Mouse (Mus musculus) fat pad, adult 2 months (tissue): ENCODE data around the gene Atf7.
A peak's percentile ranks its signal among the peaks of the same experiment; 100 is the strongest.
"Not testable (repeated sequence)": the region's sequence is repeated elsewhere in the genome, so short reads cannot be mapped to it uniquely, and the experiment has no call there.

Experiments used
- DNase-seq: peaks from one replicate; pipeline ENCODE4 v3.0.0-alpha.2; 2011; ENCODE audit warnings: low read depth, low spot score; ENCODE audit errors: extremely low read depth

Atf7 gene

GRCm38 (mm10) chr15:102624970-102625686 is at the start of gene Atf7, which contains the start of gene Gm28047:
Gene Atf7 (minus strand): TSS chr15:102625464.
Gene Gm28047 (minus strand): TSS chr15:102625067.
- DNase-seq = peak; percentile 87

DNA sequence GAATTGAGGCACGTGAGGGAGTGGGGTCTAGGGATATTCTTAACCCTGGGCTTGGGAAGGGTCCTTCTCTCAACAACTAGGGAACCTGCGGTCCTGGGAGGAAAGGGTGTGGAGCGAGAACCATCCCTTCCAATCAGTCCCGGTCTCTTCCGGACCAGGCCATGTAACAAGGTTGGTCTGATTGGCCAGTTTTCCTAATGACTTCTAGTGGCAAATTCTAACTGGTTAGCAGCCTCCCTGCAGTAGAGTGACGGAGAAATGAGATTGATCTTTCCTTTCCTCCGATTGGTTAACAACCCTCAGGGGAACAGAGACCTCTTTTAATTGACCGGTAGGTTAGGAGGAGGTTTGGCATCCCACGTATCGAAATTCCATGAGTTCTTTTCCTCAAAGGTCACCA is 48.3 kb upstream of the Atf7 start:
- DNase-seq = no peak

DNA sequence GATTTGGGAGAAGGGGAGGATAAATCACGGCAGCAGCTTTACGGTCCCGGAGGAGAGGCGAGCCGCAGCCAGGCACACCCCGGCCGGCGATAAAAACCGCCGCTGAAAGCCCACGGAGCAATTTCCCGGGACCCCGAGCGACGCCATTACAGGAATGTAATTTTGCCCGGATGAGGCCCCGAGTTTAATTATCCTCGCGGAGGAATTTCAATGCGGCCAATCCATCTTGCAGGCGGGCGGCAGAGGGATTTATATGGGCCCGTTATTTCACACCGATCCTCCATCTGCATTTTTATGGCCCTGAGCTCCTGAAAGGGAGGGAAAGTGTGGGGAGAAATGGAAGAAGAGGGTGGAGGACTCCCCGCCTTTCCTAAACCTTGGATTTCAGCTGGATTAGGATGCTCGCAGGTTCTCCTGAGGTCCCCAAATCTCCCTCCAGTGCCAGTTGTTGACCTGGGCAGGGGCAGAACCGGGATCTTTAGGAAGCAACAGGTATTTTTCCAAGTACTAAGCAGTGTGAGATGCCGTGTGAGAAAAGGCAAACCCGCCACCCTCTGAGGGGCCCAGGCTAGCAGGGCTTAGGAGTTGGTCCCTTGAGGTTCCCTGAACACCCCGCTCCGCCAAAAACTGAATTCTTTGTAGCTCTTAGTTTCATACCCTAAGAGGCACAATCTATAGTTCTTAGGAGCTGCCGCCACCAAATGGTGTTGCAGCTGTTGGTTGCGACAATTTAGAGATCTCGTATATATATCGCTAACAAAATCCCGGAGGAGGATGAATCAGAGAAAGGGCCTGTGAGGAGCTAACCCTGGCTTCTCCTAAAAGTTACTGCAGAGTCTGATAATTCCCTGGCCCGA is 47.2 kb upstream of the Atf7 start, which contains the start of gene Atp5g2:
Atp5g2 (minus strand) TSS at position 138 of the 857 bp plus-strand sequence.
- no peak for DNase-seq

GRCm38 (mm10) chr15:102671721-102672214 is 46.5 kb upstream of the Atf7 start:
- DNase-seq = no peak

DNA sequence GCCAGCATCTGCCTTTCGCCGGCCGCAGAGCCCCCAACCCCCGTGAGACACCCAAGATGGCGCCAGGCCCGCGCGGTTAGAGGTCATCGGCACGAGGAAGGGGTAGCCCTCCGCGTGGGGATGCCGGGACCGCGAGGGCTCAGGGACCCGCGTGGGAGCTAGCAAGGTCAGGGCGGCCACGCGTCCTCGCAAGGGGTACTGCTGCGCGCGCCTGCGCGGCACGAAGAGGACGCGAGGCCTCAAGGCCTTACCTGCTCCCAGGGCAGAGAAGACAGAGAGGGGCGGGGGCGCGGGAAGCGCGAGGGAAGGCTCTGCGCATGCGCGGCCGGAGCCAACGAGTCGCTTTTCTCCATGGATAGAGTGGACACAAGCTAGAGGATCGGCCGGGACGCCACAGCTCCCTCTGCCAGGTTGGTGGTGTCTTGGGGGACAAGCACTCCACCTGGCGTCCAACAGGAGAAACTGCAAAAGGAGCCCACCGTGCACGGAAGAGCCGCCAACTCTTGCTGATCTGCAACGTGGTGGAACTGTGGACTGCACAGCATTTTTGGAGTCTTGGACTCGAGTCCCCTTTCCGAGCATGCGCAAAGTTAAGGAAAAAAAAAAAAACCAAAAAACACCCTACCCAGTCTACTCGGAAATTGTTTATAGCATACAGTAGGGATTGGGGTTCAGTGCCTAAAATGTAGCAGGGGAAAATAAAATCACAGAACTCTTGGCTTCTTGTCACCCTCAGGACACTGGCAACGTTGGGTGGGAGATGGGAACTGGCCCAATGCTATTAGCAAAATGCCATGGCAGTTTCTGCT is 45.7 kb upstream of the Atf7 start:
- DNase-seq = no peak

DNA sequence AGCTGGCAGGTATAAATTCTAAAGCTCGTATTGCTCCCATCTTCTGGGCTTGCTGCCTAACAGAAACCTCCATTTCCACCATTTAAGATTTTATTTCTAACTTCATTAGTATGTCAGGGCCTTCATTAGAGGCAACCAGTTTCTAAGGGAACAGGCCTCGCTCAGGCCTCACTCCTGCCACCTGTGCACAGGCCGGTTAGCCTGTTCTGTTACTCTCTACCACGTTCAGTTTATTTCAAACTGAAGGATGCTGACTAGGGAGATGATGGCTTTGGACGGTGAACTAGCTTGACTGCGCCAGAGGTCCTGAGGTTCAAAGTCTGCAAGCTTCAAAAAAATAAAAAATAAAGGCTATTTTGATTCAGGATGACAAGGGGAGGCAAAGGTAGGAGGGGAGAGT is 45.0 kb upstream of the Atf7 start:
- no peak for DNase-seq

GRCm38 (mm10) chr15:102669571-102669970 is 44.3 kb upstream of the Atf7 start:
- no peak for DNase-seq

- DNase-seq = no peak
Measured at GRCm38 (mm10) chr15:102665494-102665893, 40.2 kb upstream of the Atf7 start.

- DNase-seq = no peak
Measured at GRCm38 (mm10) chr15:102663825-102664224, 38.6 kb upstream of the Atf7 start.

GRCm38 (mm10) chr15:102662601-102663000 is 37.3 kb upstream of the Atf7 start:
- not testable (repeated sequence) for DNase-seq

- DNase-seq = no peak
Measured at GRCm38 (mm10) chr15:102657926-102658381, 32.7 kb upstream of the Atf7 start.

DNA sequence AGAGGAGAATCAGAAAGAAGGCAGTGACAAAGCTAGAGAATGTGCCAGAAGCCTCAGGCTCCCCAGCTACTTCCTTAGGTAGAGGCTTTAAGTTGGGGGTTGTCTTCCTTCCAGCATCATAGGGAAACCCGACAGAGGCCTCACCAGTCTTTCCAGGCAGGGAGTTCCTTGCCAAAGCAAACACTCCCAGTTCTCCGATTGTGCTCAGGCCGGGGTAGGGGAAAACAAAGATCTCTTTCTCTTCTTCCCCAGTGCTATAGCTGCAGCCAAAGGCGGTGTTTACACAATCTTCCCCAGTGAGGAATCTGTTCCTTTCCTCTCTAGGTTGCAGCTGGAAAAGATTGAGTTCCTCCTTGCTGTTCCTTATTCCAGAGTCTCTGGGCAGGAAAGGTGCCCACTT is 31.4 kb upstream of the Atf7 start:
- DNase-seq = peak; percentile 95

GRCm38 (mm10) chr15:102651928-102652660 is 26.8 kb upstream of the Atf7 start:
- DNase-seq = not testable (repeated sequence)

DNA sequence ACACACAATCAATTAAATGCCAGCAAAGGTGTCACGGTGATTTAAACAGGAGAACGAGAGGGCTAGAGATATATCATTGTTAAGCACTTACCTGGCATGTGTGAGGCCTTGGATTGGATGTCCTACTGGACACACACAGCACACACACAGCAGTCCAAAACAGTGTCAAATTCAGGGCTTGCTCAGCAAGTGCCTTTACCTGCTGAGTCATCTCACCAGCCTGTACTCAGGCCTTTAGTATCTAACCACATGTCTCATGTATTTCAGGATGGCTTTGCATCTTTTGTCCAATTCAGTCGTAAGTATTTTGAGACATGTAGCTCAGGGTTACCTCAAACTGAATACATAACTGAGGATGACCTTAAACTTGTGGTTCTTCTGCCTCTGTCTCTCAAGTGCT is 25.8 kb upstream of the Atf7 start:
- DNase-seq = no peak

DNA sequence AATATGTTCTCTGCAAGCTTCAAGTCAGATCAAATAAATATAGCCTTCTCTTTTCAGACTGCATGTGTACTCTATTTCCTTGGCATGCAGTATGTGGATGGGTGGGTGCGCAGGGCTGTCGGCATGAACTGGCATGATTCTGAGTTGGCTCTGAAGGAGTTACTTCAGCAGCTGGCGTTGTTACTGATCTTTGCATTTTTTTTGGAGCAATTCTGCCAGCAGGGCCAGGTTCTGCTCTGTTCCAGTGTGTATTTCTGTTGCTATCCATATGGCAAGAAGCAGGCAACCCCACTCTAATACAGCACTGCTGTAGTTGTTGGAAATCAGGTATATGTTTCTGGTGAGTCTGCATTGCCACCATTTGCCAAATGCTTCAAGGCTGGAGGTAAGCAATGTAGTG is 10.6 kb upstream of the Atf7 start:
- DNase-seq = no peak

DNA sequence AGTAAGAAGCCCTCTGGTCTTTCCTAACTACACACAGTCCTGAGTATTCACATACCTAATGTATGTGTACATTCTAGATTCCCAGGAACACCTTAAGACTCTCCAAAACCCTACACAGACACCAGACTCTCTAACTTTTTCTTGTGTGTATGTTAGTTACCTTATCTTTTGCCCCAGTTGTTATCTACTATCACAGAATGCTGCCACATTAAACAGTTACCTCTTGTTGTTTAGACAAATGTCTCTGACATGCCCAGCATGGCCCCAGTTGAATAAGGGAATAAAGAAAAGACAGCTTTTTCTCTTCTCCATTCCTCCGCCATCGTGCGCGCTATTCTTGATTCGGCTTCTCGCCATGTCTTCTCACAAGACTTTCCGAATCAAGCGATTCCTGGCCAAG is 9.4 kb upstream of the Atf7 start:
- no peak for DNase-seq

GRCm38 (mm10) chr15:102625687-102626055 is 407 bp upstream of the Atf7 start:
- no peak for DNase-seq

DNA sequence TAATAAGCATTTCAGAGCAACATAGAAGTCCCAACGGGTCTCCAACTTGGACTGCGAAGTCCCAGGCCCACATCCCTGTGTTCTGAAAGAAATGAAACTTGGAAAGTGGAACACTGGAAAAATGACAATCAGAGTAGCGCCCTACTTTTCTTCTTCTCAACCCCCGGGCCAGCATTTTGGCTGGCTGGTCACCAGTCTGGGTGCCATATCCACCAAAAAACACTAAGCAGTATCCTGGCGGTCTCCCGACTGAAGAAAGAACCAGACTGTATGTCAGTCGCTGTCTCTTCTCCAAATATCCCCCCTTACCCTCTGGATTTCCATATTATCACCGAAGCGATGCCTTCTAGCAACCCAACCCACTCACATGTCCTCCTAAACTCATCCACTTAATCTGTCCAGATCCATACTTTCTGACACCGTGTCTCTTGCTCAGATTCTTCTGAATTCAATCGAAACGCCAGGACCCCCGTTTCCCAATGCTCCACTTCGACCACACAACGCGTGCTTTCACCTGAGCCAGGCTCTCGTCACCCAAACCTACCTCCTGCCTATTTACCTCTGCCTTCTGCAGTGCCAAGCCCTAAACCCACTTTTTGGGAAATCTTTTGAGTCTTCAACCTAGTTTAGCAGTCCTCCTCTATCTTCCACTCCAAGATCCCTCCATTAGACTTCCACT is 834 bp downstream of the Atf7 start:
- no peak for DNase-seq

- DNase-seq = peak; percentile 30
Measured at GRCm38 (mm10) chr15:102623121-102623520, 2.1 kb downstream of the Atf7 start.

GRCm38 (mm10) chr15:102622536-102622935 is 2.7 kb downstream of the Atf7 start:
- DNase-seq = no peak
